Mouse (Mus musculus): ENCODE results near the gene Gm11232. TPM values are rescaled to one million over a fixed set of nuclear protein-coding genes. Genes with fewer than 3 reads are reported as not detected.

Gene Gm11232
- polyA plus RNA-seq, 1 experiment from 2014 or later = not detected

- 51% methylated on average over 2 of the region's 2 CpGs for WGBS
- H3K36me3 ChIP-seq (ENCODE audit: control insufficient read depth, insufficient read depth, low read length) = no peaks in the 10 kb centered on the region
- no peak overlapping the region for H3K4me3 ChIP-seq (ENCODE audit: low read depth, low read length)
- no peak for ATAC-seq (ENCODE audit: low FRiP score)
- H3K9ac ChIP-seq (ENCODE audit: low read depth, low read length) = no peak overlapping the region
- H3K27me3 ChIP-seq (ENCODE audit: control insufficient read depth, insufficient read depth, low read length) = no peaks in the 10 kb centered on the region
- no peak for DNase-seq (ENCODE audit: low spot score)
- no peak overlapping the region for H3K4me2 ChIP-seq (replicated peaks; ENCODE audit: low read depth, low read length)
- no peak overlapping the region for H3K27ac ChIP-seq (ENCODE audit: low read depth, low read length)
- no peaks in the 10 kb centered on the region for H3K9me3 ChIP-seq (ENCODE audit: control insufficient read depth, low read length)
- no peaks in the 10 kb centered on the region for H3K4me1 ChIP-seq (replicated peaks; ENCODE audit: control insufficient read depth, insufficient read depth, low read length)
Observed at GRCm38 (mm10) chr4:71727611-71728010, 30.2 kb downstream of the Gm11232 start.

- no peak for ATAC-seq (ENCODE audit: low FRiP score)
- no peak overlapping the region for H3K4me3 ChIP-seq (ENCODE audit: low read depth, low read length)
- H3K27me3 ChIP-seq (ENCODE audit: control insufficient read depth, insufficient read depth, low read length) = no peaks in the 10 kb centered on the region
- no peak overlapping the region for H3K4me2 ChIP-seq (replicated peaks; ENCODE audit: low read depth, low read length)
- DNase-seq (ENCODE audit: low spot score) = no peak
- H3K4me1 ChIP-seq (replicated peaks; ENCODE audit: control insufficient read depth, insufficient read depth, low read length) = no peaks in the 10 kb centered on the region
- H3K9ac ChIP-seq (ENCODE audit: low read depth, low read length) = no peak overlapping the region
- no peaks in the 10 kb centered on the region for H3K9me3 ChIP-seq (ENCODE audit: control insufficient read depth, low read length)
- no peak overlapping the region for H3K27ac ChIP-seq (ENCODE audit: low read depth, low read length)
- 84% methylated on average over 4 of the region's 4 CpGs for WGBS
- H3K36me3 ChIP-seq (ENCODE audit: control insufficient read depth, insufficient read depth, low read length) = no peaks in the 10 kb centered on the region
Observed at GRCm38 (mm10) chr4:71727056-71727455, 30.7 kb downstream of the Gm11232 start.

- no peak overlapping the region for H3K4me3 ChIP-seq (ENCODE audit: low read depth, low read length)
- no peaks in the 10 kb centered on the region for H3K9me3 ChIP-seq (ENCODE audit: control insufficient read depth, low read length)
- ATAC-seq (ENCODE audit: low FRiP score) (peak; percentile 22; the same call in 1 of the 2 replicates), DNase-seq (ENCODE audit: low spot score) (no peak)
- H3K36me3 ChIP-seq (ENCODE audit: control insufficient read depth, insufficient read depth, low read length) = no peaks in the 10 kb centered on the region
- H3K27ac ChIP-seq (ENCODE audit: low read depth, low read length) = no peak overlapping the region
- no peak overlapping the region for H3K4me2 ChIP-seq (replicated peaks; ENCODE audit: low read depth, low read length)
- WGBS = 87% methylated on average over 2 of the region's 2 CpGs
- H3K4me1 ChIP-seq (replicated peaks; ENCODE audit: control insufficient read depth, insufficient read depth, low read length) = no peaks in the 10 kb centered on the region
- no peak overlapping the region for H3K9ac ChIP-seq (ENCODE audit: low read depth, low read length)
- no peaks in the 10 kb centered on the region for H3K27me3 ChIP-seq (ENCODE audit: control insufficient read depth, insufficient read depth, low read length)
Observed at GRCm38 (mm10) chr4:71725889-71726288, 31.9 kb downstream of the Gm11232 start.
